Mouse (Mus musculus) cerebellum, adult 9-10 months (tissue): ENCODE measurements around the gene Shank2.

Experiments used
- DNase-seq: peaks from one replicate; pipeline ENCODE4 v3.0.0; 2022

Shank2 gene

GRCm38 (mm10) chr7:144285066-144285633, 283.4 kb downstream of the Shank2 start:
- no peak for DNase-seq

GRCm38 (mm10) chr7:144285912-144286311, 284.2 kb downstream of the Shank2 start:
- no peak for DNase-seq

GRCm38 (mm10) chr7:144287991-144288390, 286.3 kb downstream of the Shank2 start:
- DNase-seq = no peak

GRCm38 (mm10) chr7:144291478-144291877, 289.8 kb downstream of the Shank2 start:
- no peak for DNase-seq

GRCm38 (mm10) chr7:144293611-144294010, 291.9 kb downstream of the Shank2 start:
- DNase-seq = no peak

GRCm38 (mm10) chr7:144294239-144295200, 292.8 kb downstream of the Shank2 start:
- DNase-seq = no peak

- DNase-seq = no peak
These were observed 297.6 kb downstream of the Shank2 start for GRCm38 (mm10) chr7:144299351-144299750.

GRCm38 (mm10) chr7:144301646-144302045, 299.9 kb downstream of the Shank2 start:
- peak; percentile 64 for DNase-seq

- no peak for DNase-seq
These were observed 300.8 kb downstream of the Shank2 start for GRCm38 (mm10) chr7:144302498-144302897.

- DNase-seq = no peak
These were observed 306.2 kb downstream of the Shank2 start for GRCm38 (mm10) chr7:144307853-144308409.

GRCm38 (mm10) chr7:144314438-144315105, 312.8 kb downstream of the Shank2 start:
- DNase-seq = no peak

GRCm38 (mm10) chr7:144316224-144316623, 314.5 kb downstream of the Shank2 start:
- no peak for DNase-seq

GRCm38 (mm10) chr7:144316797-144317196, 315.1 kb downstream of the Shank2 start:
- no peak for DNase-seq

- no peak for DNase-seq
These were observed 322.3 kb downstream of the Shank2 start for GRCm38 (mm10) chr7:144324077-144324476.

GRCm38 (mm10) chr7:144324861-144325260, 323.1 kb downstream of the Shank2 start:
- no peak for DNase-seq

- DNase-seq = no peak
These were observed 323.9 kb downstream of the Shank2 start for GRCm38 (mm10) chr7:144325603-144326002.

GRCm38 (mm10) chr7:144329403-144329890, 327.7 kb downstream of the Shank2 start:
- peak; percentile 23 for DNase-seq

- no peak for DNase-seq
These were observed 334.9 kb downstream of the Shank2 start for GRCm38 (mm10) chr7:144336626-144337025.

GRCm38 (mm10) chr7:144338694-144339093, 337.0 kb downstream of the Shank2 start:
- no peak for DNase-seq

GRCm38 (mm10) chr7:144340376-144340775, 338.6 kb downstream of the Shank2 start:
- DNase-seq = no peak

GRCm38 (mm10) chr7:144366133-144366532, 364.4 kb downstream of the Shank2 start:
- no peak for DNase-seq

- DNase-seq = no peak
These were observed 371.3 kb downstream of the Shank2 start for GRCm38 (mm10) chr7:144373059-144373458.

GRCm38 (mm10) chr7:144375483-144375882, 373.8 kb downstream of the Shank2 start:
- no peak for DNase-seq
